Mouse (Mus musculus) kidney, embryonic 16.5 days (tissue): ENCODE data around the gene Hist1h4h. TPM values are rescaled to one million over a fixed set of nuclear protein-coding genes. Genes with fewer than 3 reads are reported as not detected.
"Not testable (repeated sequence)": the region's sequence is repeated elsewhere in the genome, so short reads cannot be mapped to it uniquely, and the experiment has no call there.

ENCODE experiments used
- ATAC-seq: fragments of 200-750 bp; cut with Nextera tagmentation; 2 replicates; pipeline ENCODE4 v1.8.0; 2017; ENCODE audit warnings: moderate TSS enrichment; ENCODE audit not compliant: low FRiP score, low TSS enrichment
- H3K27ac ChIP-seq: fragments of 300-500 bp; sonication (generic); 2 replicates; pipeline ENCODE4 v1.5.1; 2014; ENCODE audit warnings: low read length
- H3K27me3 ChIP-seq: fragments of 300-500 bp; sonication (generic); 2 replicates; pipeline ENCODE4 v1.6.1; 2014; ENCODE audit warnings: low read length, control low read depth, mixed read lengths; ENCODE audit not compliant: insufficient read depth
- H3K36me3 ChIP-seq: fragments of 300-500 bp; sonication (generic); 2 replicates; pipeline ENCODE4 v1.6.1; 2014; ENCODE audit warnings: low read length, control low read depth, mixed read lengths; ENCODE audit not compliant: insufficient read depth
- H3K4me1 ChIP-seq: fragments of 300-500 bp; sonication (generic); 2 replicates; pipeline ENCODE4 v1.6.1; 2014; ENCODE audit warnings: low read length, control low read depth, mixed read lengths; ENCODE audit not compliant: insufficient read depth
- H3K4me2 ChIP-seq: fragments of 300-500 bp; sonication (generic); replicated peaks from 2 replicates; pipeline ENCODE4 v1.6.1; 2014; ENCODE audit warnings: low read depth, low read length
- H3K4me3 ChIP-seq: fragments of 300-500 bp; sonication (generic); 2 replicates; pipeline ENCODE4 v1.5.1; 2014; ENCODE audit warnings: mild to moderate bottlenecking, low read length
- H3K9ac ChIP-seq: fragments of 300-500 bp; sonication (generic); replicated peaks from 2 replicates; pipeline ENCODE4 v1.6.1; 2014; ENCODE audit warnings: low read length
- H3K9me3 ChIP-seq: fragments of 300-500 bp; sonication (generic); 2 replicates; pipeline ENCODE4 v1.6.1; 2016; ENCODE audit warnings: low read length, control low read depth
- WGBS: fragments of 180-500 bp; shearing (Covaris S2); extraction: QIAGEN DNeasy Blood & Tissue Kit; methylation state at CpG from one replicate; pipeline ENCODE4 v1.1.7; 2014; 5-methylcytosine and 5-hydroxymethylcytosine counted together
- polyA plus RNA-seq: library from polyadenylated mRNA; unstranded; fragments of >200 nt; fragmentation: Nextera tagmentation; extraction: Ambion mirVana; gene quantifications from 2 replicates; pipeline ENCODE4 v1.2.1, GENCODE M21; 2015

The Hist1h4h gene
- polyA plus RNA-seq, 1 experiment from 2014 or later, result 4.5 TPM

GRCm38 (mm10) chr13:23551931-23552914, 21.4 kb downstream of the Hist1h4h start:
- Histone ChIP-seq H3K4me1 (peaks cover 18% of the 10 kb centered on the region), H3K27ac (peak overlapping the region; percentile 96), H3K9ac (peak overlapping the region; percentile 69; the same call in 1 of the 2 replicates), H3K36me3 (no peaks in the 10 kb centered on the region), H3K27me3 (no peaks in the 10 kb centered on the region), H3K4me3 (peak overlapping the region; percentile 52), H3K4me2 (peak overlapping the region; percentile 68), H3K9me3 (no peaks in the 10 kb centered on the region)
- WGBS, result 49% methylated on average over 8 of the region's 8 CpGs
- no peak for ATAC-seq

- Histone ChIP-seq H3K27me3 (no peaks in the 10 kb centered on the region), H3K27ac (peak within 1 kb of the TSS; percentile 99), H3K4me2 (peak within 1 kb of the TSS; percentile 68), H3K4me3 (no peak within 1 kb of the TSS), H3K4me1 (peaks cover 18% of the 10 kb centered on the region), H3K9ac (no peak within 1 kb of the TSS; the same call in 1 of the 2 replicates), H3K36me3 (no peaks in the 10 kb centered on the region), H3K9me3 (no peaks in the 10 kb centered on the region)
- ATAC-seq, result no peak
These were observed 22.1 kb downstream of the Hist1h4h start, which contains the start of gene Hist1h1d for GRCm38 (mm10) chr13:23552962-23553361. Hist1h1d (plus strand) TSS chr13:23553262.

DNA sequence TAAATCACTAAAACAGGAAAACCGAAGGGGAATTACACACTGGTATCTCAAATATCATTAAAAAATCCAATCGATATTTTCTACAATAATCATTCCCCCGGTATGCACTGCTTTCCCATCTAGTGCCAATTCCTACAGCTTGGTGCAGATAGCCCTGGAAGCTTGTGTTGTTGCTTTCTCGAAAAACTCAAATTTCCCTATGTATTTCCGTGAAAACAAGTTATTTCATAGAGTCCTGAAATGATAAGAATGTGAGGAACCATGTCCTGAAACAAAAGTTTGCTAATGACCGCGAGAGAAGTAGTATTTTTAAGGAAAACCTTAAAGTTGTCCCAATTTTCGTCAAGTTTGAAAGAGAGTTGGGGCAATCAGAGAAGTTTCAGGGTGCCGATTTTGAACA, 23.5 kb downstream of the Hist1h4h start:
- H3K4me3 ChIP-seq, result peak overlapping the region; percentile 52
- peaks cover 18% of the 10 kb centered on the region for H3K4me1 ChIP-seq
- peak overlapping the region; percentile 74 for H3K9ac ChIP-seq
- peak overlapping the region; percentile 99 for H3K27ac ChIP-seq
- H3K36me3 ChIP-seq, result no peaks in the 10 kb centered on the region
- no peak for ATAC-seq
- WGBS, result 19% methylated on average over 9 of the region's 9 CpGs
- no peaks in the 10 kb centered on the region for H3K27me3 ChIP-seq
- H3K9me3 ChIP-seq, result no peaks in the 10 kb centered on the region
- H3K4me2 ChIP-seq, result peak overlapping the region; percentile 60

DNA sequence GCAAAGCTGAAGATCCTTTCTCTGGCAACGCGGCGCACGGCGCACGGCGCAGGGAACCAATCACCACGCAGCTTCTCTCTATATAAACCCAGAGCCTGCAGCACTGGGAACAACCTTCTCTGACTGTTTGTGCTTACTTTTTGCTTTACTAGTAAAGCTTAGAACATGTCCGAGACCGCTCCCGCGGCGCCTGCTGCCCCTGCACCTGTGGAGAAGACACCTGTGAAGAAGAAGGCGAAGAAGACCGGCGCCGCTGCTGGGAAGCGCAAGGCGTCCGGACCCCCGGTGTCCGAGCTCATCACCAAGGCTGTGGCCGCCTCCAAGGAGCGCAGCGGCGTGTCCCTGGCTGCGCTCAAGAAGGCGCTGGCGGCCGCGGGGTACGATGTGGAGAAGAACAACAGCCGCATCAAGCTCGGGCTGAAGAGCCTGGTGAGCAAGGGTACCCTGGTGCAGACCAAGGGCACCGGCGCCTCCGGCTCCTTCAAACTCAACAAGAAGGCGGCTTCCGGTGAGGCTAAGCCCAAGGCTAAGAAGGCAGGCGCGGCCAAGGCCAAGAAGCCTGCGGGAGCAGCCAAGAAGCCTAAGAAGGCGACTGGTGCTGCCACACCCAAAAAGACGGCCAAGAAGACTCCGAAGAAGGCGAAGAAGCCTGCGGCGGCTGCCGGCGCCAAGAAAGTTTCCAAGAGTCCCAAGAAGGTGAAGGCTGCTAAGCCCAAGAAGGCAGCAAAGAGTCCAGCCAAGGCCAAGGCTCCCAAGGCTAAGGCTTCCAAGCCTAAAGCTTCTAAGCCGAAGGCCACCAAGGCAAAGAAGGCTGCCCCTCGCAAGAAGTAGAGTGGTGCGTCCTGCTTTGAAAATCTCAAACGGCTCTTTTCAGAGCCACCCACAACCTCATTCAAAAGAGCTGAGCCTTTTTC, 24.3 kb downstream of the Hist1h4h start:
- Histone ChIP-seq H3K9me3 (no peaks in the 10 kb centered on the region), H3K36me3 (no peaks in the 10 kb centered on the region), H3K27me3 (no peaks in the 10 kb centered on the region), H3K4me1 (peaks cover 18% of the 10 kb centered on the region), H3K9ac (peak overlapping the region; percentile 74), H3K4me3 (peak overlapping the region; percentile 52), H3K4me2 (peak overlapping the region; percentile 60), H3K27ac (peak overlapping the region; percentile 99)
- ATAC-seq, result peak; percentile 91
- under 1% methylated on average over 45 of the region's 54 CpGs for WGBS

DNA sequence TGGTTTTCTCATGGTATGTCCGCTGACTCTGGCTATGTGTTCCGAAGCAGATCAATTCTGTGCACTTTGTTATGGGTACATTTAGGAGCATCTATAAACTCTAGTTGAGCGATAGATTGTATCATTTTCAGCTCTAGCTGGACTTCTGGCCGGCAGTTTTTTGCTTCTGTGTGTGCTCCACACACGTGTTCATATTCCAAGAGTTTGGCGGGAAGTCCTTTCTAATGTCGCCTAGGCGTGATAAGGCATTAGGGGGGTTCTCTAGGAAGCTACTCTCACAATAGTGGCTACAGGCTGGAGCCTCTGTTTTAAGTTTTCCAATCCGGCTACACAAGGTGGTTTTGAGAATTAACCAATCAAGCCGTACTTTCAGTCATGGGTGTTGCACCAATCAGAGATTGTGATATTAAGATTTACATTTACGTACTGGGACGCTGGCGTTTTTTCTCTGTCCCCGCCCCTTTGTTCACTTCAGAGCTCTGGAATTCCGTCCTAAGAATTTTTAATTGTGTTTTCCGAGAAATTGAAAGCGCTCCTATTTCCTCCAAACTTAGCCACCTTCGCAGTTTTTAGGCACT, 25.1 kb downstream of the Hist1h4h start:
- ATAC-seq, result peak; percentile 89
- Histone ChIP-seq H3K36me3 (no peaks in the 10 kb centered on the region), H3K4me2 (peak overlapping the region; percentile 60), H3K9ac (peak overlapping the region; percentile 74), H3K4me1 (peaks cover 13% of the 10 kb centered on the region), H3K27ac (peak overlapping the region; percentile 99), H3K9me3 (no peaks in the 10 kb centered on the region), H3K4me3 (peak overlapping the region; percentile 52), H3K27me3 (no peaks in the 10 kb centered on the region)
- under 1% methylated on average over 18 of the region's 18 CpGs for WGBS

GRCm38 (mm10) chr13:23556906-23557305, 26.1 kb downstream of the Hist1h4h start:
- H3K9me3 ChIP-seq, result no peaks in the 10 kb centered on the region
- ATAC-seq, result no peak
- peaks cover 12% of the 10 kb centered on the region for H3K4me1 ChIP-seq
- H3K27ac ChIP-seq, result peak overlapping the region; percentile 76
- H3K36me3 ChIP-seq, result no peaks in the 10 kb centered on the region
- H3K4me3 ChIP-seq, result peak overlapping the region; percentile 5; the same call in 1 of the 2 replicates
- no peaks in the 10 kb centered on the region for H3K27me3 ChIP-seq
- 72% methylated on average over 3 of the region's 3 CpGs for WGBS
- peak overlapping the region; percentile 60 for H3K4me2 ChIP-seq
- H3K9ac ChIP-seq, result peak overlapping the region; percentile 46; the same call in 1 of the 2 replicates

DNA sequence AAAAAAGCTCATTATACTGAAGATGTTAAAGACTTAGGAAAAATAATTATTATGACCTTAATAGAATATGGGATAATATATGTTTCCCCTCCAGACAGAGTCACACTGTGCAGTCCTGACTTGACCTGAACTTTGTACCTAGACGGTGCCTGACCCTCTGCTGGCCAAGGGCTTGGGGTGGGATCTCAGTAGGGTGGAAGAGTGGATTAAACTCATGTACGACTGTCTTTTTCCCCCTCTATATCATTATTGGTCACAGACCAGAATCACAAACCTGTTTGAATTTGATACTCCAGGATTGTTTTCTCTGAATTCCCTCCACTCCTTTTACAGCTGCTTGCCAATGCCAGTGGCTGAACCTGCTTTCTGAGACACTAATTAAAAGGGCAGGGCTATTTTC, 29.8 kb downstream of the Hist1h4h start:
- ATAC-seq, H3K4me3 ChIP-seq: not testable (repeated sequence)
- 0 out of 2 replicates have a peak overlapping the region, but pooled peaks have one; percentile 23 for H3K4me2 ChIP-seq

DNA sequence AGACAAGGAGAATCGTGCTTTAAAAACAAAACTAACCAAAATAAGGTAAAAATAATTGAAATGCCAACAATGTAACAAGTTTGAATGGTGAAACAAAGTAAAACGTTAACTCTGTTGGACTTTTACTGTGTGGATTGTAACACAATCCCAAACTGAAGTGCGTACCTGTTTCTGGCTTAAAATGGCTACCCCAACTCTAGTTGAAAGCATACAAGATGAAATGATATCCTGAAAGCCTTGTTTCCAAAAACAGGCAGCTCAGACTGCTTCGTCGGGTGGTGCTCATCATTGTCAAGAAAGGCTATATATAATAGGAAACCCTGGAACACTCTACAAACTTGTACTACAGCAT, 30.7 kb downstream of the Hist1h4h start:
- H3K4me1 ChIP-seq, H3K27me3 ChIP-seq, H3K9ac ChIP-seq, H3K9me3 ChIP-seq, ATAC-seq, H3K36me3 ChIP-seq: not testable (repeated sequence)
- Histone ChIP-seq H3K4me3 (peak overlapping the region; percentile 47), H3K27ac (peak overlapping the region; percentile 100), H3K4me2 (peak overlapping the region; percentile 77)
- WGBS, result 0% methylated on average over 2 of the region's 5 CpGs

More for the DNA sequence above, 29.8 kb downstream of the Hist1h4h start:
- 4% methylated on average over 2 of the region's 2 CpGs for WGBS
- H3K4me1 ChIP-seq, H3K36me3 ChIP-seq, H3K27me3 ChIP-seq, H3K9ac ChIP-seq, H3K9me3 ChIP-seq: not testable (repeated sequence)
- peak overlapping the region; percentile 43; the same call in 1 of the 2 replicates for H3K27ac ChIP-seq

- H3K27me3 ChIP-seq, H3K9me3 ChIP-seq, H3K4me1 ChIP-seq, H3K36me3 ChIP-seq: not testable (repeated sequence)
- peak; percentile 95 for ATAC-seq
- H3K27ac ChIP-seq, result peak within 1 kb of the TSS; percentile 100
- 1% methylated on average over 55 of the region's 67 CpGs for whole genome bisulfite sequencing
- H3K4me2 ChIP-seq, result peak within 1 kb of the TSS; percentile 77
- H3K9ac ChIP-seq, result peak within 1 kb of the TSS; percentile 74
- H3K4me3 ChIP-seq, result peak within 1 kb of the TSS; percentile 47
These were observed 31.2 kb downstream of the Hist1h4h start, which contains the start of gene Hist1h3e for GRCm38 (mm10) chr13:23561883-23562659. Hist1h3e (minus strand) TSS chr13:23562369.
